Mouse (Mus musculus) E14TG2a.4 (cell line): ENCODE results near the gene Wee1.

ENCODE experiments used
- CTCF ChIP-seq: conservative IDR thresholded peaks from 2 replicates; pipeline ENCODE4 v1.5.1; 2014; ENCODE audit warnings: low read length
- POU5F1 ChIP-seq: IDR thresholded peaks from 2 replicates; pipeline ENCODE4 v1.6.1; 2014; ENCODE audit warnings: low read length, borderline replicate concordance

GRCm38 (mm10) chr7:110097106-110097793, 24.6 kb upstream of the Wee1 start:
- TF ChIP-seq CTCF (no peak), POU5F1 (no peak)
